Mouse (Mus musculus): ENCODE data around the gene Amacr. TPM values are rescaled to one million over a fixed set of nuclear protein-coding genes. Genes with fewer than 3 reads are reported as not detected.

Gene Amacr
- polyA plus RNA-seq, 1 experiment from 2014 or later: 19.0 TPM

DNA sequence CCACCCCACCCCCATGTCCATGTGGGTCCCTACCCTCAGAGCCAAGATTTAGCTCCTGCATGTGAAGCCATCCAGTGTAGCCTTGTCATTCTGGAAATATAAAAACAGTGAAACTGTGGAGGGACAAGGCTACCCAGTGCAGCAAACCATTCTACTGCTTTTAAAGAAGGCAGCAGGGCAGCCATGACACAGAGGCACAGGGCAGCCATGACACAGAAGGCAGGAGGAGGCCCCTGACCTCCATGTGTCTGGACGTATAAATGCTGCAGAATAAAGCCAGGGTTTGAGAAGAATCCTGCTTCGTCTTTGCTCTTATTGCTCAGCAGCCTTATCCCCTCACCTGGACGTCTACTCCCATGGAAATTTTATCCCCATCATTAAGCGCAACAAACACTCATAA, 22.2 kb downstream of the Amacr start:
- Histone ChIP-seq H3K27me3 (ENCODE audit: control insufficient read depth, insufficient read depth, low read length) (no peaks in the 10 kb centered on the region), H3K36me3 (ENCODE audit: control insufficient read depth, insufficient read depth, low read length) (no peaks in the 10 kb centered on the region), H3K9ac (replicated peaks; ENCODE audit: low read depth, low read length) (no peak overlapping the region), H3K4me2 (replicated peaks; ENCODE audit: low read depth, low read length) (no peak overlapping the region), H3K4me3 (ENCODE audit: low read depth, low read length) (no peak overlapping the region), H3K4me1 (ENCODE audit: control insufficient read depth, insufficient read depth, low read length) (no peaks in the 10 kb centered on the region), H3K9me3 (ENCODE audit: control insufficient read depth, low read depth, low read length) (no peaks in the 10 kb centered on the region), H3K27ac (ENCODE audit: low read length) (no peak overlapping the region)
- no peak for ATAC-seq (ENCODE audit: insufficient number of reproducible peaks, insufficient read depth, low FRiP score, low read depth)
- WGBS: 85% methylated on average over 4 of the region's 4 CpGs

DNA sequence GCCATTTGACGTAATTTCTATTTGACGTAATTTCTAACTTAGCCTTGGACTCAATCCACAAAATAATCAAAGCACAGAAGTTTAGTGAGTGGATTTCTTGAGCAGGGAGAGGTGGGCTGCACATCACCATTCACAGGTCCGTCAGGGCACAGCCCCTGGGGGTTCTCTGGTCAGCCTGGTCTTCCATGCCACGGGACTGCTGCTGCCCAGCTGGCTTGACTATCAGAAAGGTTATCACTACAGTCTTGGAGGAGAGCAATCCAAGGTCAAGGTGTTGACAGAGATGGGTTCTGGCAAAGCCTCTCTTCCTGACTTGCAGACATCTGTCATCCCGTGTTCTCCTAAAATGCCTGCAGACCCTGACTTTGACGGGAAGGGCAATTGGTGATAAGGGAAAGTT, 23.1 kb downstream of the Amacr start:
- H3K4me3 ChIP-seq (ENCODE audit: low read depth, low read length): no peak overlapping the region
- no peak overlapping the region for H3K27ac ChIP-seq (ENCODE audit: low read length)
- H3K4me2 ChIP-seq (replicated peaks; ENCODE audit: low read depth, low read length): no peak overlapping the region
- no peaks in the 10 kb centered on the region for H3K36me3 ChIP-seq (ENCODE audit: control insufficient read depth, insufficient read depth, low read length)
- no peak for ATAC-seq (ENCODE audit: insufficient number of reproducible peaks, insufficient read depth, low FRiP score, low read depth)
- no peaks in the 10 kb centered on the region for H3K9me3 ChIP-seq (ENCODE audit: control insufficient read depth, low read depth, low read length)
- H3K9ac ChIP-seq (replicated peaks; ENCODE audit: low read depth, low read length): no peak overlapping the region
- H3K4me1 ChIP-seq (ENCODE audit: control insufficient read depth, insufficient read depth, low read length): no peaks in the 10 kb centered on the region
- no peaks in the 10 kb centered on the region for H3K27me3 ChIP-seq (ENCODE audit: control insufficient read depth, insufficient read depth, low read length)
- WGBS: 54% methylated on average over 6 of the region's 6 CpGs

DNA sequence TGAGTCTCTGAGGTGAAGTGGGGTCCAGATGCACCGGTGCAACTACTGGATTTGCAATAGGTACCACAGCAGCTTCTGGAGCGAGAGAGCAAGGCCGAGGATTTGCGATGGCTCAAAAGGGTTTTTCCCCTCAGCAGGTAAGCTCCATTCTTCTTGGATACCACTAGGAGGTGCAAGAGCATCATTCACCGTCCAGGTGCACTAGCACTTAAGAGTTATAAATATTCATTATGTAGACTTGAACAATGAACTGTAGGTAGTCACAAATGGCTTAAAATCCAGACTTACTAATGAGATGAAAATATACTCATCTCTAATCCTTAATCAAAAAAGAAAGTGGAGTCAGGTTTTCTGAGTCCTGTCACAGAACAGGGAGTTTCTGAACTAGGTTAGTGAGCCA, 27.2 kb downstream of the Amacr start:
- H3K9ac ChIP-seq (replicated peaks; ENCODE audit: low read depth, low read length): no peak overlapping the region
- no peak for ATAC-seq (ENCODE audit: insufficient number of reproducible peaks, insufficient read depth, low FRiP score, low read depth)

DNA sequence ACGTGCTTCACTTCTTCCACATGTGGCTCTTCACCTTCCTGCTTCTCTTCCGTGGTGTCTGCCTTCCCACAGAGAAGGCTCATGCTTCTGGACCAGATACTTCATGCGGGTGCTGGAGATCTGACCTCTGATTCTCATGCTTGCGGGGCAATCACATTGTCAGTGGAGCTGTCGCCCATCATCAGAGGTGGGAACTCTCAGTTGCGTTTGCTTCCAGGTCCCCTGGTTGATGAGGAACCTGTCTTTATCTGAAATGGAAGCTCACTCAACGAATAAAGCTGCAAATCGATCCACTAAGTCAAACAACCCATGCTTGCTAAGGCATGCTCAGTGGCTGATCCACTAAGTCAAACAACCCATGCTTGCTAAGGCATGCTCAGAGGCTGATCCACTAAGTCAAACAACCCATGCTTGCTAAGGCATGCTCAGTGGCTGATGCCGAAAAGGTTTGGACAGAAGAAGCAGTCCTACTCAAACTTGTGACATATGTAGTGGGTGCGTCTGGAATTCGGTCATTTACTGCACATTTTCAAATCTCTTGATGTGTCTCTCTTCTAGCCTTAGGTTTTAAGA, 29.5 kb downstream of the Amacr start:
- Histone ChIP-seq H3K27me3 (ENCODE audit: control insufficient read depth, insufficient read depth, low read length) (no peaks in the 10 kb centered on the region), H3K9me3 (ENCODE audit: control insufficient read depth, low read depth, low read length) (no peaks in the 10 kb centered on the region), H3K27ac (ENCODE audit: low read length) (no peak overlapping the region), H3K36me3 (ENCODE audit: control insufficient read depth, insufficient read depth, low read length) (no peaks in the 10 kb centered on the region), H3K9ac (replicated peaks; ENCODE audit: low read depth, low read length) (no peak overlapping the region), H3K4me3 (ENCODE audit: low read depth, low read length) (no peak overlapping the region), H3K4me2 (replicated peaks; ENCODE audit: low read depth, low read length) (no peak overlapping the region), H3K4me1 (ENCODE audit: control insufficient read depth, insufficient read depth, low read length) (no peaks in the 10 kb centered on the region)
- ATAC-seq (ENCODE audit: insufficient number of reproducible peaks, insufficient read depth, low FRiP score, low read depth): no peak
- WGBS: 69% methylated on average over 11 of the region's 11 CpGs

More for the DNA sequence above, 27.2 kb downstream of the Amacr start:
- no peak overlapping the region for H3K4me2 ChIP-seq (replicated peaks; ENCODE audit: low read depth, low read length)
- no peaks in the 10 kb centered on the region for H3K27me3 ChIP-seq (ENCODE audit: control insufficient read depth, insufficient read depth, low read length)
- WGBS: 19% methylated on average over 5 of the region's 5 CpGs
- H3K9me3 ChIP-seq (ENCODE audit: control insufficient read depth, low read depth, low read length): no peaks in the 10 kb centered on the region
- H3K4me3 ChIP-seq (ENCODE audit: low read depth, low read length): no peak overlapping the region
- no peaks in the 10 kb centered on the region for H3K36me3 ChIP-seq (ENCODE audit: control insufficient read depth, insufficient read depth, low read length)
- no peak overlapping the region for H3K27ac ChIP-seq (ENCODE audit: low read length)
- H3K4me1 ChIP-seq (ENCODE audit: control insufficient read depth, insufficient read depth, low read length): no peaks in the 10 kb centered on the region

DNA sequence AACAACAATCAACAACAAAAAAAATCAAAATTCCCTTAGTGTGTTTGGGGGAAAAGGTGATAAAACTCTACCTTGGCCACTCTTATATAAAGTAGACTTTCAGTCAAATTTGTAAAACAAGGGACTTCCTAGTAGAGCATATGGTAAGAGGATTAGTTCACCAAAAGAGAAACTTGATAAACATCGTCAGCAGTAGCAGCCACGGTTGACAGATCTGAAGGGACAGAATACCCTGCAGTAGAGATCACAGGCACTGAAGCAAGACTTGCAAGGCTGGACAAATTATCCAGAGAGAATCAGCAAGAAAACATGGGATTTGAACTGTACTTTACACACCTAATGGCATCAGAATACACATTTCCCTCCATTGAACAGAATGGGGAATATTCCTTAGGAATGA, 33.4 kb downstream of the Amacr start:
- Histone ChIP-seq H3K4me3 (ENCODE audit: low read depth, low read length) (no peak overlapping the region), H3K9me3 (ENCODE audit: control insufficient read depth, low read depth, low read length) (no peaks in the 10 kb centered on the region), H3K4me2 (replicated peaks; ENCODE audit: low read depth, low read length) (no peak overlapping the region), H3K36me3 (ENCODE audit: control insufficient read depth, insufficient read depth, low read length) (no peaks in the 10 kb centered on the region), H3K27ac (ENCODE audit: low read length) (no peak overlapping the region), H3K9ac (replicated peaks; ENCODE audit: low read depth, low read length) (no peak overlapping the region), H3K4me1 (ENCODE audit: control insufficient read depth, insufficient read depth, low read length) (no peaks in the 10 kb centered on the region), H3K27me3 (ENCODE audit: control insufficient read depth, insufficient read depth, low read length) (no peaks in the 10 kb centered on the region)
- ATAC-seq (ENCODE audit: insufficient number of reproducible peaks, insufficient read depth, low FRiP score, low read depth): no peak
- 64% methylated on average over 2 of the region's 2 CpGs for WGBS

DNA sequence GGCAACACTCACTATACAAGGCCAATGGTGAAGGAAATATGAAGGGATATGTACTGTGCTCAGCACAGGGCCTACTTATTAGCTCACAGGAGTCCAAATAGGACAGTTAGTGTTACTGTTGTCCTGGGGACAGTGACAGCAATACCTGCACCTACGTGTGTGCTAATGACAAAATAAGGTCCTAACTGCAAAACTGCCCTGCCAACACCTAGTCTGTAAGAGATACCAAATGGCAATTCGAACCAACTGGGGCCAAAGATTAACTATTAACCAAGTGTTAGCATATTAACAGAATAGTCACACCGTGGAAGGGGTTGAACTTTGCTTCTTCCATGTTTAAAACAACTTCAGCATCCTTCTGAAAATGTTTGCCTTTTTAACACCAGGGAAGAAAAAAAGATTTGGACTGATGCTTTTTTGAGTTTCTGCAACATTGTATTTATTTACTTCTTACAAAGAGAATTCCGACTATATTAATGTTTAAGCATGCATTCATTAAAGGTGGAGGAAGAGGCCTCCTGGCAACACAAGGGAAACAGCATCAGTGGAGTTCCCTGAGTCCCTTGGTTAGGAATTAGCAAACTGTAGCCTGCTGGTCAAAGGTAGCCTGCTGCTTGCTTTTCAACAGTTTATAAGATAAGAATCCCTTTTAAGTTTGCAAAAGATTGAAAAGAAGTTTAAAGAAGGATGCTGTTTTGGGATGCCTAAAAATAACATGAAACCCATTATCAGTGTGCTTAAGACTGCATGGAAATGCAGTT, 45.4 kb downstream of the Amacr start:
- no peak overlapping the region for H3K4me2 ChIP-seq (replicated peaks; ENCODE audit: low read depth, low read length)
- H3K4me3 ChIP-seq (ENCODE audit: low read depth, low read length): no peak overlapping the region
- H3K36me3 ChIP-seq (ENCODE audit: control insufficient read depth, insufficient read depth, low read length): no peaks in the 10 kb centered on the region
- 61% methylated on average over 4 of the region's 4 CpGs for WGBS
- no peak for ATAC-seq (ENCODE audit: insufficient number of reproducible peaks, insufficient read depth, low FRiP score, low read depth)
- H3K27ac ChIP-seq (ENCODE audit: low read length): no peak overlapping the region
- no peaks in the 10 kb centered on the region for H3K27me3 ChIP-seq (ENCODE audit: control insufficient read depth, insufficient read depth, low read length)
- no peaks in the 10 kb centered on the region for H3K4me1 ChIP-seq (ENCODE audit: control insufficient read depth, insufficient read depth, low read length)
- H3K9me3 ChIP-seq (ENCODE audit: control insufficient read depth, low read depth, low read length): no peaks in the 10 kb centered on the region
- no peak overlapping the region for H3K9ac ChIP-seq (replicated peaks; ENCODE audit: low read depth, low read length)

DNA sequence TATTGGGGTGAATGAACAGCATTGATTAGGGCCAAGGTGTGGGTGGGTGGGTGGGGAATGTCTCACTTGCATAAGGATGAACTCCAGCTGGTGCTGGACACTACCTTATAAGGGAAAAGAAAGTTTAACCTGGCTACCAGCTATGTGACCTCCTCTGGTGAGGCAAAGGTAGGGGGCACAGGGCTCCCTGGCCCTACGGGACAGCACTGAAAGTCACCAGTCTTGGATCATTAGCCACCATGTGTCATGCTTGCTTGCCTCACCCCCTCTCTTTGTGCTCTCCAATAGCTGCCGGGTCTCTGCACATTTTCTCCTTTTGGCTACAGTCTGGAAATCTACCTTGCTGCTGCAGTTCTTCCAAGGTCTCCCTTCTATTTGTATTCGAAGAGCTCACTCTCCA, 48.6 kb downstream of the Amacr start:
- H3K4me3 ChIP-seq (ENCODE audit: low read depth, low read length): no peak overlapping the region
- H3K36me3 ChIP-seq (ENCODE audit: control insufficient read depth, insufficient read depth, low read length): no peaks in the 10 kb centered on the region
- no peak overlapping the region for H3K27ac ChIP-seq (ENCODE audit: low read length)
- H3K9me3 ChIP-seq (ENCODE audit: control insufficient read depth, low read depth, low read length): no peaks in the 10 kb centered on the region
- ATAC-seq (ENCODE audit: insufficient number of reproducible peaks, insufficient read depth, low FRiP score, low read depth): no peak
- peaks cover 6% of the 10 kb centered on the region; the same call in 1 of the 2 replicates for H3K27me3 ChIP-seq (ENCODE audit: control insufficient read depth, insufficient read depth, low read length)
- H3K4me1 ChIP-seq (ENCODE audit: control insufficient read depth, insufficient read depth, low read length): no peaks in the 10 kb centered on the region
- 74% methylated on average over 3 of the region's 3 CpGs for WGBS
- H3K4me2 ChIP-seq (replicated peaks; ENCODE audit: low read depth, low read length): no peak overlapping the region
- H3K9ac ChIP-seq (replicated peaks; ENCODE audit: low read depth, low read length): no peak overlapping the region

DNA sequence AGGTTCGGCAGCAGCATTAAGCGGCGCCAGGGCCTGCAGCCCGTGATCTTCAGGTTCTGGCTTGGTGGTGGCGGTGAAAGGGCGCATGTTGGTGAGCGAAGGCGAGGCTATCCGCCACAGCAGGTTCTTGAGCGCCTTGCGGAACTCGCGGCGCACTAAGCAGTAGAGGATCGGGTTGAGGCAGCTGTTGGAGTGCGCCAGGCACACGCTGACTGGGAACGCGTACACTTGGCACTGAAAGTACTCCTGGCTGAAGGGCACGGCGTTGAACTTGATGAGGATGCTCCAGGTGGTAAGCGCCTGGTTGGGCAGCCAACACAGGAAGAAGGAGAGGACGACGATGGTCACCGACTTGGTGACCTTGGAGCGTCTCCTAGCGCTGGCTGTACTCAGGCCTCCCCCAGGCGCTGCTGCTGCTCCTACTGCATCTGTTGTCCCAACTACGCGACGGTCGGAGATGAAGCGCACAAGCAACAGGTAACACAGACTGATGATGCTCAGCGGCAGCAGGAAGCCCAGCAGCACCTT, 54.5 kb downstream of the Amacr start:
- Histone ChIP-seq H3K9ac (replicated peaks; ENCODE audit: low read depth, low read length) (no peak overlapping the region), H3K36me3 (ENCODE audit: control insufficient read depth, insufficient read depth, low read length) (no peaks in the 10 kb centered on the region), H3K9me3 (ENCODE audit: control insufficient read depth, low read depth, low read length) (no peaks in the 10 kb centered on the region), H3K4me3 (ENCODE audit: low read depth, low read length) (peak overlapping the region; percentile 28), H3K27ac (ENCODE audit: low read length) (no peak overlapping the region), H3K27me3 (ENCODE audit: control insufficient read depth, insufficient read depth, low read length) (peaks cover 37% of the 10 kb centered on the region), H3K4me2 (replicated peaks; ENCODE audit: low read depth, low read length) (peak overlapping the region; percentile 55), H3K4me1 (ENCODE audit: control insufficient read depth, insufficient read depth, low read length) (peaks cover 15% of the 10 kb centered on the region; the same call in 1 of the 2 replicates)
- no peak for ATAC-seq (ENCODE audit: insufficient number of reproducible peaks, insufficient read depth, low FRiP score, low read depth)
- 6% methylated on average over 34 of the region's 34 CpGs for WGBS

All from stomach, embryonic 14.5 days (tissue).